Mouse (Mus musculus): Measurements from ENCODE around the gene Zfand2a. TPM values are rescaled to one million over a fixed set of nuclear protein-coding genes. Genes with fewer than 3 reads are reported as not detected.

Zfand2a gene
- polyA plus RNA-seq, 1 experiment = 15.0 TPM

- Histone ChIP-seq H3K27me3 (ENCODE audit: control insufficient read depth, insufficient read depth, insufficient read length) (no peaks in the 10 kb centered on the region), H3ac (ENCODE audit: control insufficient read depth, insufficient read length) (no peak overlapping the region), H3K36me3 (ENCODE audit: control insufficient read depth, insufficient read depth) (peaks cover 9% of the 10 kb centered on the region), H3K4me2 (ENCODE audit: low read depth) (no peak overlapping the region), H3K79me2 (ENCODE audit: control insufficient read depth, insufficient read depth) (peaks cover 21% of the 10 kb centered on the region), H3K4me3 (no peak overlapping the region)
- no peak for TF ChIP-seq CEBPB (IDR thresholded peaks at IDR 0.05; ENCODE audit: insufficient read depth, poor library complexity, severe bottlenecking)
- TF ChIP-seq MYOG (IDR thresholded peaks at IDR 0.05; ENCODE audit: control insufficient read depth in 1 of 3, insufficient read depth in 1 of 3, insufficient read length in 2 of 3, low read depth in 2 of 3) = no peak
- no peak for TF ChIP-seq E2F4 (IDR thresholded peaks at IDR 0.05; ENCODE audit: insufficient read depth)
- TF ChIP-seq REST (IDR thresholded peaks at IDR 0.05; ENCODE audit: insufficient read depth, insufficient read length) = no peak
- TF ChIP-seq POLR2AphosphoS2 (IDR thresholded peaks at IDR 0.05; ENCODE audit: insufficient read length, low read depth) = no peak
- no peak for TF ChIP-seq USF1 (IDR thresholded peaks at IDR 0.05; ENCODE audit: low read depth)
- no peak for TF ChIP-seq TCF3 (IDR thresholded peaks at IDR 0.05; ENCODE audit: insufficient read length, low read depth)
- no peak for TF ChIP-seq POLR2A (IDR thresholded peaks at IDR 0.05; ENCODE audit: insufficient read length, low read depth)
These were observed 3.9 kb downstream of the Zfand2a start for GRCm38 (mm10) chr5:139480406-139480805.

DNA sequence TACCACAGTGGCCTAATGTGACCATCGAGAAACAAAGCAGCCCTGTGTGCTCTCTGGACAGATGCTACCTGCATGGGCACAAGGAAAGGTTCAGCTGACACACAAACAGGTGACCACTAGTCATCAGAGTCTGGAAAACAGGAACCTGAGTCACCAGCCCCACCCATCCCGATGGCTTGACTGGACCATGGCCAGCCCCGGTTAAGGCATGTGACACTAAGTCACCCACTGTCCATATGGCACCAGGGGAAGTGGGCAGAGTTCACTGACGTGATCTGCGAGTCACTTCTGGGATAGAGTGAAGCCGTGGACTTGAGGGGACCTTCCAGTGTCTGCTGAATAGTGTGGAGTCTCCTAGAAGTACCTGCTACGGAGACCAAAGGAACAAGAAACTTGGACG, 5.3 kb downstream of the Zfand2a start:
- H3K36me3 ChIP-seq (ENCODE audit: control insufficient read depth, insufficient read depth) = peaks cover 9% of the 10 kb centered on the region
- peaks cover 21% of the 10 kb centered on the region for H3K79me2 ChIP-seq (ENCODE audit: control insufficient read depth, insufficient read depth)
- H3K4me2 ChIP-seq (ENCODE audit: low read depth) = no peak overlapping the region
- no peak overlapping the region for H3K4me3 ChIP-seq
- no peak overlapping the region for H3ac ChIP-seq (ENCODE audit: control insufficient read depth, insufficient read length)
- TF ChIP-seq TCF12 (IDR thresholded peaks at IDR 0.05; ENCODE audit: insufficient read depth, poor library complexity, severe bottlenecking) = no peak
- TF ChIP-seq TCF3 (IDR thresholded peaks at IDR 0.05; ENCODE audit: insufficient read length, low read depth) = no peak
- peak in 1 of 3 experiments; percentile 41 for TF ChIP-seq MYOD1 (IDR thresholded peaks at IDR 0.05; ENCODE audit: control insufficient read depth in 1 of 3, insufficient read length in 2 of 3, low read depth in 2 of 3)
- TF ChIP-seq REST (IDR thresholded peaks at IDR 0.05; ENCODE audit: insufficient read depth, insufficient read length) = no peak
- TF ChIP-seq MYOG (IDR thresholded peaks at IDR 0.05; ENCODE audit: control insufficient read depth in 1 of 3, insufficient read depth in 1 of 3, insufficient read length in 2 of 3, low read depth in 2 of 3) = peak in 1 of 3 experiments; percentile 13
- no peak for TF ChIP-seq POLR2A (IDR thresholded peaks at IDR 0.05; ENCODE audit: insufficient read length, low read depth)
- no peak for TF ChIP-seq MAX (IDR thresholded peaks at IDR 0.05; ENCODE audit: low read depth)
- TF ChIP-seq SRF (IDR thresholded peaks at IDR 0.05; ENCODE audit: control insufficient read depth, insufficient read length, low read depth) = no peak
- no peak for TF ChIP-seq POLR2AphosphoS2 (IDR thresholded peaks at IDR 0.05; ENCODE audit: insufficient read length, low read depth)
- TF ChIP-seq USF1 (IDR thresholded peaks at IDR 0.05; ENCODE audit: low read depth) = no peak
- H3K27me3 ChIP-seq (ENCODE audit: control insufficient read depth, insufficient read depth, insufficient read length) = no peaks in the 10 kb centered on the region

GRCm38 (mm10) chr5:139474741-139475140, 9.6 kb downstream of the Zfand2a start:
- H3K36me3 ChIP-seq (ENCODE audit: control insufficient read depth, insufficient read depth) = peaks cover 13% of the 10 kb centered on the region
- no peak overlapping the region for H3ac ChIP-seq (ENCODE audit: control insufficient read depth, insufficient read length)
- no peak overlapping the region for H3K4me3 ChIP-seq
- no peaks in the 10 kb centered on the region for H3K27me3 ChIP-seq (ENCODE audit: control insufficient read depth, insufficient read depth, insufficient read length)
- no peaks in the 10 kb centered on the region for H3K79me2 ChIP-seq (ENCODE audit: control insufficient read depth, insufficient read depth)
- TF ChIP-seq POLR2A (IDR thresholded peaks at IDR 0.05; ENCODE audit: insufficient read length, low read depth) = no peak
- no peak for TF ChIP-seq POLR2AphosphoS2 (IDR thresholded peaks at IDR 0.05; ENCODE audit: insufficient read length, low read depth)
- TF ChIP-seq TCF3 (IDR thresholded peaks at IDR 0.05; ENCODE audit: insufficient read length, low read depth) = no peak
- TF ChIP-seq CEBPB (IDR thresholded peaks at IDR 0.05; ENCODE audit: insufficient read depth, poor library complexity, severe bottlenecking) = no peak
- no peak for TF ChIP-seq REST (IDR thresholded peaks at IDR 0.05; ENCODE audit: insufficient read depth, insufficient read length)
- no peak for TF ChIP-seq MYOG (IDR thresholded peaks at IDR 0.05; ENCODE audit: control insufficient read depth in 1 of 3, insufficient read depth in 1 of 3, insufficient read length in 2 of 3, low read depth in 2 of 3)
- no peak for TF ChIP-seq MAX (IDR thresholded peaks at IDR 0.05; ENCODE audit: low read depth)
- TF ChIP-seq E2F4 (IDR thresholded peaks at IDR 0.05; ENCODE audit: insufficient read depth) = no peak
- no peak for TF ChIP-seq MYOD1 (IDR thresholded peaks at IDR 0.05; ENCODE audit: control insufficient read depth in 1 of 3, insufficient read length in 2 of 3, low read depth in 2 of 3)
- TF ChIP-seq USF1 (IDR thresholded peaks at IDR 0.05; ENCODE audit: low read depth) = no peak
- TF ChIP-seq TCF12 (IDR thresholded peaks at IDR 0.05; ENCODE audit: insufficient read depth, poor library complexity, severe bottlenecking) = no peak
- TF ChIP-seq SRF (IDR thresholded peaks at IDR 0.05; ENCODE audit: control insufficient read depth, insufficient read length, low read depth) = no peak
- H3K4me2 ChIP-seq (ENCODE audit: low read depth) = no peak overlapping the region

GRCm38 (mm10) chr5:139467998-139468397, 16.4 kb downstream of the Zfand2a start:
- no peaks in the 10 kb centered on the region for H3K27me3 ChIP-seq (ENCODE audit: control insufficient read depth, insufficient read depth, insufficient read length)
- H3K4me2 ChIP-seq (ENCODE audit: low read depth) = no peak overlapping the region
- H3K36me3 ChIP-seq (ENCODE audit: control insufficient read depth, insufficient read depth) = peaks cover 13% of the 10 kb centered on the region
- H3ac ChIP-seq (ENCODE audit: control insufficient read depth, insufficient read length) = no peak overlapping the region
- no peak overlapping the region for H3K4me3 ChIP-seq
- H3K79me2 ChIP-seq (ENCODE audit: control insufficient read depth, insufficient read depth) = no peaks in the 10 kb centered on the region
- TF ChIP-seq TCF3 (IDR thresholded peaks at IDR 0.05; ENCODE audit: insufficient read length, low read depth) = no peak
- TF ChIP-seq SRF (IDR thresholded peaks at IDR 0.05; ENCODE audit: control insufficient read depth, insufficient read length, low read depth) = no peak
- TF ChIP-seq MYOG (IDR thresholded peaks at IDR 0.05; ENCODE audit: control insufficient read depth in 1 of 3, insufficient read depth in 1 of 3, insufficient read length in 2 of 3, low read depth in 2 of 3) = no peak
- TF ChIP-seq POLR2AphosphoS2 (IDR thresholded peaks at IDR 0.05; ENCODE audit: insufficient read length, low read depth) = no peak
- no peak for TF ChIP-seq POLR2A (IDR thresholded peaks at IDR 0.05; ENCODE audit: insufficient read length, low read depth)
- TF ChIP-seq MAX (IDR thresholded peaks at IDR 0.05; ENCODE audit: low read depth) = no peak
- no peak for TF ChIP-seq TCF12 (IDR thresholded peaks at IDR 0.05; ENCODE audit: insufficient read depth, poor library complexity, severe bottlenecking)
- TF ChIP-seq E2F4 (IDR thresholded peaks at IDR 0.05; ENCODE audit: insufficient read depth) = no peak
- no peak for TF ChIP-seq REST (IDR thresholded peaks at IDR 0.05; ENCODE audit: insufficient read depth, insufficient read length)
- TF ChIP-seq MYOD1 (IDR thresholded peaks at IDR 0.05; ENCODE audit: control insufficient read depth in 1 of 3, insufficient read length in 2 of 3, low read depth in 2 of 3) = no peak
- TF ChIP-seq USF1 (IDR thresholded peaks at IDR 0.05; ENCODE audit: low read depth) = no peak
- TF ChIP-seq CEBPB (IDR thresholded peaks at IDR 0.05; ENCODE audit: insufficient read depth, poor library complexity, severe bottlenecking) = no peak
